Mouse (Mus musculus) lung, postnatal 0 days (tissue): ENCODE measurements around the gene Thg1l.

Experiments used
- CTCF ChIP-seq: IDR thresholded peaks from 2 replicates; pipeline ENCODE4 v1.5.1; 2016; ENCODE audit warnings: antibody characterized with exemption, mild to moderate bottlenecking
- EP300 ChIP-seq: IDR thresholded peaks from 2 replicates; pipeline ENCODE4 v1.6.1; 2016; ENCODE audit warnings: antibody characterized with exemption, mild to moderate bottlenecking, control low read depth

GRCm38 (mm10) chr11:45918018-45918417, 37.3 kb downstream of the Thg1l start:
- TF ChIP-seq EP300 (no peak), CTCF (no peak)
